Mouse (Mus musculus) CH12.LX (cell line): ENCODE results near the gene Sf3a2.

Source experiments
- CHD2 ChIP-seq: IDR thresholded peaks from 2 replicates; pipeline ENCODE4 v1.6.1; 2011; ENCODE audit warnings: low read length, improper control_type of control experiment
- CTCF ChIP-seq, 2 experiments: IDR thresholded peaks in 1 of 2; conservative IDR thresholded peaks in 1 of 2; 2 replicates each; pipeline ENCODE4 v1.5.1; 2011 to 2012; ENCODE audit warnings: low read depth in 2 of 2, low read length in 2 of 2, improper control_type of control experiment in 1 of 2, inconsistent platforms in 1 of 2, mild to moderate bottlenecking in 1 of 2, moderate library complexity in 1 of 2
- EP300 ChIP-seq: IDR thresholded peaks from 2 replicates; pipeline ENCODE4 v1.6.1; 2011; ENCODE audit warnings: low read length, improper control_type of control experiment
- KAT2A ChIP-seq: IDR thresholded peaks from 2 replicates; pipeline ENCODE4 v1.6.1; 2012; ENCODE audit warnings: low read length, improper control_type of control experiment, inconsistent platforms; ENCODE audit not compliant: insufficient replicate concordance
- MYC ChIP-seq: IDR thresholded peaks from 2 replicates; pipeline ENCODE4 v1.6.1; 2011; ENCODE audit warnings: low read depth, mild to moderate bottlenecking, improper control_type of control experiment, low read length
- POLR2A ChIP-seq: IDR thresholded peaks from 2 replicates; pipeline ENCODE4 v1.6.1; 2011; ENCODE audit warnings: low read depth, mild to moderate bottlenecking, improper control_type of control experiment, low read length
- RAD21 ChIP-seq: IDR thresholded peaks from 2 replicates; pipeline ENCODE4 v1.6.1; 2011; ENCODE audit warnings: low read depth, mild to moderate bottlenecking, low read length, improper control_type of control experiment, moderate library complexity
- SIN3A ChIP-seq: IDR thresholded peaks from 2 replicates; pipeline ENCODE4 v1.6.1; 2012; ENCODE audit warnings: low read length, improper control_type of control experiment, inconsistent platforms
- SMC3 ChIP-seq: IDR thresholded peaks from 2 replicates; pipeline ENCODE4 v1.6.1; 2011; ENCODE audit warnings: low read depth, low read length, improper control_type of control experiment
- USF1 ChIP-seq: IDR thresholded peaks from 2 replicates; pipeline ENCODE4 v1.6.1; 2014; ENCODE audit warnings: low read depth, mild to moderate bottlenecking, inconsistent platforms, low read length, improper control_type of control experiment
- USF2 ChIP-seq: conservative IDR thresholded peaks from 2 replicates; pipeline ENCODE4 v1.6.1; 2011; ENCODE audit warnings: low read depth, low read length, improper control_type of control experiment
- ZNF384 ChIP-seq: IDR thresholded peaks from 2 replicates; pipeline ENCODE4 v1.6.1; 2012; ENCODE audit warnings: low read depth, low read length, improper control_type of control experiment, inconsistent platforms

GRCm38 (mm10) chr10:80775731-80776130, 22.3 kb upstream of the Sf3a2 start:
- TF ChIP-seq USF1 (no peak), CTCF (conservative IDR thresholded peaks at IDR 0.05 in 1 of 2, IDR thresholded peaks at IDR 0.05 in 1 of 2; ENCODE audit: low read depth in 2 of 2, low read length in 2 of 2) (no peak), KAT2A (no peak), POLR2A (no peak), USF2 (no peak), EP300 (no peak), SIN3A (no peak), ZNF384 (no peak), RAD21 (no peak), SMC3 (no peak), MYC (no peak), CHD2 (no peak)
